Mouse (Mus musculus): ENCODE measurements around the gene Gsdma3.
"Not testable (repeated sequence)": the region's sequence is repeated elsewhere in the genome, so short reads cannot be mapped to it uniquely, and the experiment has no call there.

The Gsdma3 gene

DNA sequence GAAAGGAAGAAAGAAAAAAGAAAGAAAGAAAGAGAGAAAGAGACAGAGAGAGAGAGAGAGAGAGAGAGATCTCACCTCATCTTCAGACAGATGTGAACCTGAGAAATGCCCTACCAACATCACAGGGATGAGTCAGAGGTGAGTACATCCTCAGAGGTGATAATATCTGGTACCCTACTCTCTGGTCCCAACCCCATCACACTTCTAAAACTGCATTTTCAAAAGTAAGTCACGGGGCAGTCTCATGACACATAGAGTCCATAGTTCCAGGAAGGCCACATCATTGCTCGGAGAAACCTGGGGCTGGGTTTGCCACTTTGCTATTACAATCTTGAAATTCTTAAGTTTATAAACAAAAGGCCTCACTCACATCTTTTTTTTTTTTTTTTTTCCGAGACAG is 30.2 kb upstream of the Gsdma3 start:
- DNase-seq (ENCODE audit: low read depth, low spot score), result no peak

DNA sequence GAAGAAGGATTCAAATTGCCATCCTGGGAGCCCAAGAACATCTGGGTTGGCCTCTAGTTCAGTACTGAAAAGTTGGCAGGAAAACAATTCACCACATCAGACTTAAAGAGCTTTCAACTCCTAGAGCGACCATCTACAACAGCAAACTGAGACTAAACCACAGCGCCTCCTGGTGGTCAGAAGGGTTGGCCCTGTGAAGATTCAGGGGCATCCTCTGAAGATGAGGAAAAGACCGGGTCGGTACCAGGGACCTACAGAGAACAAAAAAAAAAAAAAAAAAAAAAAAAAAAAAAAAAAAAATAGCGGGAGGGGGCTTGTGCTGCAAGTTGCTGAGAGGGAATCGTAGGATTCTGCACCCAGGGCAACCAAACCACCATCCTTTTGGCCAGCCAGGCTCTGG is 28.8 kb upstream of the Gsdma3 start:
- peak; percentile 65 for DNase-seq (ENCODE audit: low read depth, low spot score)

DNA sequence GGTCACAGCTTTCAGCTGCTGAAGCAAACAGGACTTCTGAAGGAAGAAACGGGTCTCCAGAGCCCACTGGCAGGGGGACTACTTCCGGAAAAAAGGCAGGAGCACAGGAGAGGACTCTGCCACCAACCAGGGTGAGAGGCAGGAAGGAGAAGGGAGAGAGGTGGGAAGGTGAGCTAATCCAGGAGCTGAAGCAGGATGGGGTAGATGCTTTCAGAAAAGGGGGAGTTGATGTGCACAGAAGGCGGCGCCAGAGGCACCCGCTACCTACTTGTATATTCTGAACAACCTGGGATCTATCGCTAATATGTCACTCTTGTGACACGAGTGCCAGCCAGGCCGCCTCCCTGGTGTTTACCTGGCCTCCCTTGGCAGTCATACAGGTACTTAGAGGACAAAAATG is 28.2 kb upstream of the Gsdma3 start, which contains the start of gene Lrrc3c:
TSS of gene Lrrc3c (plus strand) at position 301 of the 400 bp plus-strand sequence.
- no peak for DNase-seq (ENCODE audit: low read depth, low spot score)

DNA sequence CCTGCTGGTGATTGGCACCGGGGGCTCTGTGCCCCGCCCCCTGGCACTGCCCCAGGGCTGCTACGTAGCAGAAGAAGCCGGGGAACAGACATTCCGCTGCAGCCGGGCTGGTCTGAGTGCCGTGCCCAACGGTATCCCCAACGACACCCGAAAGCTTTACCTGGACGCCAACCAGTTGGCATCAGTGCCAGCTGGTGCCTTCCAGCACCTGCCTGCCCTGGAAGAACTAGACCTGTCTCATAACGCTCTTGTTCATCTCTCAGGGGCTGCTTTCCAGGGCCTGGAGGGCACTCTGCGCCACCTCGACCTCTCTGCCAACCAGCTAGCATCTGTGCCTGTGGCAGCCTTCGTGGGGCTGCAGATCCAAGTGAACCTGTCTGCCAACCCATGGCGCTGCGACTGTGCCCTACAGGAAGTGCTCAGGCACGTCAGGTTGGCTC is 27.3 kb upstream of the Gsdma3 start:
- DNase-seq (ENCODE audit: low read depth, low spot score), result no peak

DNA sequence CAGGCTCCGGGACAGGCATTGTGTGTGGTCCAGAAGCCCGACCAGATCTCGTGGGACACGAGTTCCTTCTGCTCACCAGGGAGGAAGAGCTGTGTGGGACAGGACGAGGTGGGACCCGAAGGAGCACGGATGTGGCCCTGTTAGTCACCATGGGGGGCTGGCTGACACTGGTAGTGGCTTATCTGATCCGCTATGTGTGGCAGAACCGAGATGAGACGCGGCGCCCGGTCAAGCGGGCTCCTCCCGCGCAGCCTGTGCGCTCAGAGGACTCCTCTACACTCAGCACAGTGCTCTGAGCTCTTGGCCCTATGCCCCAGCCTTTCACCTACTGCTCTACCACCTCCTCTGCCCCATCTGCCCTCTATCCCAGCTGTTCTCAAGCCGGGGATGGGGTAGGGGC is 26.9 kb upstream of the Gsdma3 start:
- DNase-seq (ENCODE audit: low read depth, low spot score), result no peak

DNA sequence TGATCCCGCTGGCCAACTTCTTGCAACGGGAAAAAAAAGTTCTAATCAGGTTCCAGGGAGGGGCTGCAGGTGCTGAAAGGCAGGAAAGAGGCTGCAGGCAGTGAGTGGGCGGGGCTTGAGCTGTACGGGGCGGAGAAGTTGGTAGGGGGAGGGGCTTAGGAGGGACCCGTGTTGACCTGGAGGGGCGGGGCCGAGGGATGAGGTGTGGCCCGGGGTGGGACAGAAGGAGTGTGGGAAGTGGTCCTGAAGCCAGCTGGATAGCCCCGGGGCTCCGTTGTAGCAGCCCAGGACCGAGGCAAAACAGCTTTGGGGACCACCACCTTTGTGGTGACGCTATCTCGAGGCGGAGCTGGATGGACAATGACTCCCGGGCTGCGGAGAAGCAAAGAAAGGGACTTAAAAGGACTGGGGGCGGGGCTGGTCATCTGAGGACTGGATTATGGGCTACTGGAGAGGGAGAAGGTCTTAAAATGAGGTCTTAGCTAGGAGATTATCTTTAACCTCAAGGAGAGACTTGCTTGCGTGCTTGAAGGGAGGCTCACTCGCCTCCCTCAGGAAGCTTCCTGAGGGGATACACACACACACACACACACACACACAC is 24.0 kb upstream of the Gsdma3 start:
- DNase-seq (ENCODE audit: low read depth, low spot score), result peak; percentile 39

DNA sequence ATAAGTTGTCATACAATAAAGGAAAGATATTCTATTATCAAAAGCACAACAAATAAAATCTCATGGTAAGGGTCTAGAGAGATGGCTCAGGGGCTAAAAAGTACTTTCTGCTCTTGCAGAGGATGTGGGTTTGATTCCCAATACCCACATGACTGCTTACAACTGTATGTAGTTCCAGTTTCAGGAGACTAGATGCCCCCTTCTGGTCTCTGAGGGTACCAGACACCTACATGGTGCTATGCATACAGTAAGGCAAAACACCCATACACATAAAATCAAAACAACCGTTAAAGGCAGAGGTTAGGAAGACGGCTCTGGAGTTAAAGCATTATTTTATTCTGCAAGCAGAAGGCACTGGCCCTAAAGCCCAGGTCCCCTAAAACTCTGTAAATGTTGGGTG is 22.2 kb upstream of the Gsdma3 start:
- no peak for DNase-seq (ENCODE audit: low read depth, low spot score)

DNA sequence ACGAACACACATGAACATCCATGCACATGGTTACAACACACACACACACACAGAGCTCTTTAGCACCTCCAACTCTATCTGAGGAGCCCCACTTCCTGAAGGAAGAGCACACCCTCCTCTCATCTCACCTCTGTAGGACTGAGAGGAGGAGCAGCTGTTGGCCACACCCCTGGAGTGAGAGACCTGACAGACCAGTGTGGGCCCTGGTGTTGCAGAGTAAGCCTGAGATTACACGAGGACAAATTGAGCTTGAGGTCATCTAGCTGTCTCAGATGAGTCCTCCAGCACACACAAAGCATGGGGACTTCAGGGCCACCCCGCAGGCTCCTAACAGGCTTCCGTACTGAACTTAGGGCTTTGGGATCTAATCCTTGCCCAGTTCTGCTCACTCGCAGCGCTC is 21.2 kb upstream of the Gsdma3 start:
- not testable (repeated sequence) for DNase-seq (ENCODE audit: low read depth, low spot score)

DNA sequence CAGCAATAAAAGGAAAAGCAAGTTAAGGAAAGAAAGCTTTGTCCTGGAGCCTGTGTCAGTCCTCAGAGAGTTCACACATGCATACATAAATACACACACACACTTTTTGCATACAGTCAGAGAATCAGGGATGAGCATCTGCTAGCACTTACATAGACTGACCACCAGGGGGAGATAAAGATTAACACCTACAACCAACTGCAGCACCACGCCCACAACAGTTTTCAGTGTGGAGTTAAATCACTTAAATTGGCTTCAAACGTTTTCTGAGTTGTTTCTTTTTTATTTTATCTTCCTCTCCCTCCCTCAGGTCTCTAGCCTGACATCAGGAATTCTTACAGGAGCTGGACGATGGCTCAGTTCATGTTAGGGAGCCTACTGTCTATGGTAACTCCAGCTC is 19.4 kb upstream of the Gsdma3 start:
- DNase-seq (ENCODE audit: low read depth, low spot score), result peak; percentile 54

DNA sequence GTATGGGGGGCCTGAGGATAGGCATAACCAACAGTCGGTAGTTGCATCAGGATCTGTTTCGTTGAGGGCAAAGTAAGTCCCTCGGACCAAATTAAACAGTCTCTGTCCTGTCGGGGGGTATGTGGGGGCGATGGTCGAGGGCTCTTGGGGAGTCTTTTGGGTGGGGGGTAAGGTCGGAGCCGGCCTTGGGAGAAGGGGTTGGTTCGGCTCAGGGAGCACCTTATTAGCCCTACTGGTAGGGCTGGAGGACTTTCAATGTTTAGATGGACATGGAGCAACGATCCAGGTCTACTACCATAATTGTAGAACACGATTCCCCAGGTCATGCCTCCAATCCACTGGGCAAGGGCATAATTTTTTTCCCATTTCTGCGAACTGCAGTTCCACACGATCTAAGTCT is 5.4 kb upstream of the Gsdma3 start:
- DNase-seq (ENCODE audit: low read depth, low spot score), result no peak

DNA sequence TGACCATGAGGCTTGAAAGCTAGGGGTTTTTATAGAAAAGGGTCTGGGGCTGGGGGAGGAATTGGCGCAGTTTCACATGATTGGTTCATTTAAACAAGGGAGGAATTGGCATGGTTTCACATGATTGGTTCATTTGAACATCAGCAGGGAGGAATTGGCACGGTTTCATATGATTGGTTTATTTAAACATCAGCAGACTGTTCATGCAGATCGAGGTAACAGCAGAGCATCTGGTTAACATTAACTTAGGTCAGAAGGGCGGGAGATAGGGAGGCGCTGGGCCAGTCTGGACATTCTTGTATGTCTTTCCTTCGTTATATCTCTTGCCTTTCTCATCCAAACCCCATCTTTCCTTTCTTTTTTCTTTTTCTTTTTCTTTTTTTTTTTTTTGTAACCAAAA is 2.2 kb upstream of the Gsdma3 start:
- DNase-seq (ENCODE audit: low read depth, low spot score), result not testable (repeated sequence)

DNA sequence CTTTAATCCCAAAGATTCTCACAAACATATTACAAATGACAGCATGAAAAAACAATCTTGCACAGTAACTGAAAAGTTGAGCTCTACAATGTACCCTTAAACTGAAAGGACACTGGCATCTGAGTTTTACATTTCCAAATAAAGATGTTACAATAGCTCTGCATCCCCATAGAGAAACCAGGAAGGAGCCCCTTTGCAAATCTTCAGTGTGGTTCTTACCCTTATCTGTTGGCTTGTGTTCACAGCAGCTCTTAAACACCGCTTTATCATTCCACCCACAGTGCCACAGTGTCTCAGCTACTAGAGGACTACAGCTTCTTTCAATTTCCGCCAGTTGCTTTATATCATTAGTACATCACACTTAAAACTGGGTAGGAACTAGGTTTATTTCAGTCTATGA is 1.8 kb upstream of the Gsdma3 start:
- not testable (repeated sequence) for DNase-seq (ENCODE audit: low read depth, low spot score)

DNA sequence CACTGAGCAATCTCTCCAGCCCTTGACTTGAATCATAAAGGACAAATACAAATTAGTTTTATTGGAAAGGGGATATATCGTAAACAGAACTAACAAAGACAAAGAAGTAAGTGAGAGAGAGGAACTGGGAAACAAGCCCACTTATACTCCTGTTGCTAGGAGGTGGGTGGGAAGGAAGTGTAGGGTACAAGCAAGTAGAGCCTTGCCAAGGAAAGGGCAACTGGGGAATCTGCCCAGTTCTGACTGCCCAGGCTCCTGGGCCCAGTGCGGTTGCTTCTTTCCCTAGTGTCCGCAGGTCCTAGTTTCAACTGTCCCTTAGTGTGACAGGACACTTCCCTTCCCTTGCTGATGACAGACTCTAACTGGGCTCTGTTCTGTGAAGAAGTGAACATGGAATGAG is 2.5 kb downstream of the Gsdma3 start:
- DNase-seq (ENCODE audit: low read depth, low spot score), result no peak

DNA sequence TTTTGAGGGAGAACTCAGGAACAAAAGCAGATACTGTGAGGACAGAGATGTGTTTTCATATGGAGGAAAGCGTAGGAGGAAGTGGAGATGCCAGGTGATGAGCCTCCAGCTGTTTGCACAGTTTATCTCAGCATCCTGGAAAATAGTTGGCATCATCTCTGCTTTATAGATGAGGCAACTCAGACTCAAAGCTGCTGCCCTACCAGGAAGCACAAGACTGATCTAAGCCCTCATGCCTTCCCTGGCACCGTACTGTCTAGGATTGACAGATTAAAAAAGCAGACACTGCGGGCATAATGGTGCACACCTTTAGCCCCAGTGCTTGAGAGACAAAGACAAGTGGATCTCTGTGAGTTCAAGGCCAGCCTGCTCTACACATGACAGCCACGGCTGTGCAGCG is 4.5 kb downstream of the Gsdma3 start:
- no peak for DNase-seq (ENCODE audit: low read depth, low spot score)

DNA sequence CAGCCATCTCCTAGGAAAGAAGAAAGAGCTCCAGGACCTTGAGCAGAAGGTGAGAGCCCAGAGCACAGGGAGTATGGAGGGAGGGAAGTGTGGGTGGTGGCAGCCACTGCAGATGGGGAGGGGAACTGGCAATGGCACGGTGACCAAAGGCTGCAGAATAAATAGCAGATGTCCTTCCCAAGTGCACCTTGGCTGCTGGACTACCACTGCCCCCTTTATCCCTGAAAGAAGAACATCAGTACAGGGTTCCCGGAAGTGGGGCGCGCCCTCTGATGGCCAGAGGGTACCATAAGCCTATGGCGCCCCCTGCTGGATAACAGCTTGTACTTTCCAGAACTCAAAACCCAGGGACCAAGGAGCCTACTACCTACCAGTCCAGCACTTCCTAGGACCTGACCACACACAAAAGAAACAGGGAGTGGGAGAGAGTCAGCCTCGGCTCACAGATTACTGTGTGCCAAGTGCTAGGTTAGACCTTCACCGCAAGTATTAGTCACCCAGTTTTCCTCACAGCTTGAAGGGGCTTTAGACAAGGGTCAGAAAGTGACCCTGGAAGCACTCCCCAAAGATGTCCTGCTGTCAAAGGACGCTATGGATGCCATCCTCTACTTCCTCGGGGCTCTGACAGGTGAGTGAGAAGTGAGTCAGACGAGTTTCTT is 9.3 kb downstream of the Gsdma3 start:
- not testable (repeated sequence) for DNase-seq (ENCODE audit: low read depth, low spot score)

DNA sequence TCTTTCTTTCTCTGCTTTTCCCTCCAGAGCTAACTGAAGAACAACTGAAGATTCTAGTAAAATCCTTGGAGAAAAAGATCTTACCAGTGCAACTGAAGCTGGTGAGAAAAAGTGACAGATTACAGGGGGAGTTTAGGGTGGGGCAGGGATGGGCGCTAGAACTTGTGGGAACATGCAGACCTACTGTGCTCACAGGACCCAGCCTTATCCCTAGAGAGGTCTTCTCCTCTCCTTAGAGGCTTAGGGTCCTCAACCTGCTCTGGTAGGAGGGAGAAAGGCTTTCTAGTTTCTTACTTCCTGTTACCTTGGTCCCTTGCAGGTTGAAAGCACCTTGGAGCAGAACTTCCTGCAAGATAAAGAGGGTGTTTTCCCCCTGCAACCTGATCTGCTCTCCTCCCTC is 11.3 kb downstream of the Gsdma3 start:
- DNase-seq (ENCODE audit: low read depth, low spot score), result no peak

DNA sequence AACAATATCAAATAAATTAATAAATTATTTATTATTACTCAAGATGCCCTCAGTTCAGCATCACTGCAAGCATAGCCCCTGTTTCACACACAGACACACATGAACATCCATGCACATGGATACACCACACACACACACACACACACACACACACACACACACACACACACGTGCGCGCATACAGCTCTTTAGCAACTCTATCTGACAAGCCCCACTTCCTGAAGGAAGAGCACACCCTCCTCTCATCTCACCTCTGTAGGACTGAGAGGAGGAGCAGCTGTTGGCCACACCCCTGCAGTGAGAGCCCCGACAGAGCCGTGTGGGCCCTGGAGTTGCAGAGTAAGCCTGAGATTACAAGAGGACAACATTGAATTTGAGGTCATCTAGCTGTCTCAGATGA is 13.9 kb downstream of the Gsdma3 start:
- DNase-seq (ENCODE audit: low read depth, low spot score), result no peak

DNA sequence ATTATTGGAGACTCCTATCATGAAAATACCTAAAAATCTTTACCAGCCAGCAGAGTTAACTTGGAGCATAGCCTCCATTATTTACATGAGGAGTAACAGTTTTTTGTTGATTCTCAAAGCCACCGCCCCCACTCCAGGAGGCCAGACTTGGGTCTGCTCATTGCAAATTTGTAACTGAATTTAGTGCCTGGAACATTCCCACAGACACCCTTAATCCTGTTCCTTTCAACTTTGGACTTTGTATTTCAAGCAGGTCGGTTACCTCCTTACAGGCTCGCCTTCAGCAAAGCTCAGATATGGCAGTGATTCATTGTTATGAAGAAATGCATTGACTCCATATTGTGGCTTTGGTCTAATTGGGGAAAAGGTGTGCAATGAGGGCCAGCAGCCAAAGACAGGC is 18.6 kb downstream of the Gsdma3 start:
- DNase-seq (ENCODE audit: low read depth, low spot score), result no peak

DNA sequence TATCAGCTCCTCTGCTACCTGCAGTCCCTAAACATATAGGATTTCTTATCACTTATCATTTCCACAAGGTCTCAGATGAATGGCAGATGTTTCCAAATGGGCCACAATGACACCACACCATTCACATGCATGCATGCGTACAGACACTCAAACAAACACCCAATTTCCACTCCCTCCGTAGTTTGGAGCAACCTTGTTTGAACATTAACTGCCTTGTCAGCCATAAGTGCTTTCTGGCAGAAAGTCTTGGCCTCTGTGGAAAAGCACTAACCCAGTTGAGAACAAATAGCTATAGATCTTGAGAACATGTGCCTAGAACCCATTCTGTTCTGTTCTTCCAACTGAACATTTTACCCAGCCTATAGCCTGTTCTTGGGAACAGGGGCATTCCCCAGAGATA is 19.8 kb downstream of the Gsdma3 start:
- DNase-seq (ENCODE audit: low read depth, low spot score), result no peak

DNA sequence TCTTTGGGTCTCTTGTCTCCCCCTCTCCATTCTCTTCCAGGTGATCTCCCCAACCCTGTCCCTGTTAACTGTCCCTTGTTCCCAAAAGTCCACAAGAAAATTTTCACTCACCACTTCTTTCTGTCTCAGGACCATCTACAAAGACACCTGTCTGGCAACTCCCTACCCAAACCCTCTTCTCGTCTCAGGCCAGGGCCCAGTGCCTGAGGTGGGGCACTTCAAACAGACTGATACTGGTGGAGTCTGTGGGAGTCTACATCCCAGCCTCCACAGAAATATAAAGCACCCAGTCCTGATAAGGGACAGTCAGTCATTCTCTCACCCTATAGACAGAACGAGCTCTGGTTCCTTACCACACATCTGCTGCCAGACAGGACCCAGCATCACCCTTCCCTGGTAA is 20.3 kb downstream of the Gsdma3 start, which contains the start of gene Gsdma2:
TSS of gene Gsdma2 (plus strand) at position 301 of the 400 bp plus-strand sequence.
- no peak for DNase-seq (ENCODE audit: low read depth, low spot score)

DNA sequence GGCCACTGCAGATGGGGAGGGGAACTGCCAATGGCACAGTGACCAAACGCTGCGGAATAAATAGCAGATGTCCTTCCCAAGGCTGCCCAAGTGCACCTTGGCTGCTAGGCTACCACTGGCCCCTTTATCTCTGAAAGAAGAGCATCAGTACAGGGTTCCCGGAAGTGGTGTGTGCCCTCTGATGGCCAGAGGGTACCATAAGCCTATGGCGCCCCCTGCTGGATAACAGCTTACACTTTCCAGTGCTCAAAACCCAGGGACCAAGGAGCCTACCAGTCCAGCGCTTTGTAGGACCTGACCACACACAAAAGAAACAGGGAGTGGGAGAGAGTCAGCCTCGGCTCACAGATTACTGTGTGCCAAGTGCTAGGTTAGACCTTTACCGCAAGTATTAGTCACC is 28.9 kb downstream of the Gsdma3 start:
- peak; percentile 26 for DNase-seq (ENCODE audit: low read depth, low spot score)

DNA sequence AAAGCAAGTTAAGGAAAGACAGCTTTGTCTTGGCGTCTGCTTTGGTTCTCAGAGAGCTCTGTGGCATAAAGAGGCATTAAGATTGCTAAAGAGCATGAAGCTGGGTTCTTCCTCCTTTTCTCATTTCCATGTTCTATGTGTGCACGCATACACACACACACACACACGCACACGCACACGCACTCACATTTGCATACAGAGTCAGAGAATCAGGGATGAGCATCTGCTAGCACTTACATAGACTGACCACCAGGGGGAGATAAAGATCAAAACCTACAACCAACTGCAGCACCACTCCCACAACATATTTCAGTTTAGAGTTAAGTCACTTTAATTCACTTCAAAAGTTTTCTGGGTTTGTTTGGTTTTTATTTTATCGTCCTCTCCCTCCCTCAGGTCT is 34.4 kb downstream of the Gsdma3 start:
- DNase-seq (ENCODE audit: low read depth, low spot score), result peak; percentile 67

DNA sequence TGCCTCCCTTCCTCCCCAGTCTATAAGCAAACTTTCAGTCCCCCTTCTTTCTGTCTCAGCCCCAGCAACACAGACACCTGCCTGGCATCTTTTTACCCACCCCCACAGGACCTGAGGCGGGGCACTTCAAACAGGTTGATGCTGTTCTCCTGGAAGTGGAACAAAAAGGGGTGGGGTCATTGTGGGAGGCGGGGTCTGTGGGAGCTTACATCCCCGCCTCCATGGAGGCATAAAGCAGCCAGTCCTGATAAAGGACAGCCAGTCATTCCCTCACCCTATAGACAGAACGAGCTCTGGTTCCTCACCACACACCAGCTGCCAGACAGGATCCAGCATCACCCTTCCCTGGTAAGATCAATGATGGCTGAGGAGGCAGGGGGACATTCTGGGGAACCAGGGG is 37.9 kb downstream of the Gsdma3 start, which contains the start of gene Gsdma:
TSS of gene Gsdma (plus strand) at position 261 of the 400 bp plus-strand sequence.
- DNase-seq (ENCODE audit: low read depth, low spot score), result no peak

Measured in forelimb bud, embryonic 11.5 days (tissue).